Mouse (Mus musculus): Measurements from ENCODE around the gene Man1c1. TPM values are rescaled to one million over a fixed set of nuclear protein-coding genes. Genes with fewer than 3 reads are reported as not detected.

Gene Man1c1
- total and polyA plus RNA-seq, 2 experiments from 2014 or later, result 3.8 to 14.8 TPM

DNA sequence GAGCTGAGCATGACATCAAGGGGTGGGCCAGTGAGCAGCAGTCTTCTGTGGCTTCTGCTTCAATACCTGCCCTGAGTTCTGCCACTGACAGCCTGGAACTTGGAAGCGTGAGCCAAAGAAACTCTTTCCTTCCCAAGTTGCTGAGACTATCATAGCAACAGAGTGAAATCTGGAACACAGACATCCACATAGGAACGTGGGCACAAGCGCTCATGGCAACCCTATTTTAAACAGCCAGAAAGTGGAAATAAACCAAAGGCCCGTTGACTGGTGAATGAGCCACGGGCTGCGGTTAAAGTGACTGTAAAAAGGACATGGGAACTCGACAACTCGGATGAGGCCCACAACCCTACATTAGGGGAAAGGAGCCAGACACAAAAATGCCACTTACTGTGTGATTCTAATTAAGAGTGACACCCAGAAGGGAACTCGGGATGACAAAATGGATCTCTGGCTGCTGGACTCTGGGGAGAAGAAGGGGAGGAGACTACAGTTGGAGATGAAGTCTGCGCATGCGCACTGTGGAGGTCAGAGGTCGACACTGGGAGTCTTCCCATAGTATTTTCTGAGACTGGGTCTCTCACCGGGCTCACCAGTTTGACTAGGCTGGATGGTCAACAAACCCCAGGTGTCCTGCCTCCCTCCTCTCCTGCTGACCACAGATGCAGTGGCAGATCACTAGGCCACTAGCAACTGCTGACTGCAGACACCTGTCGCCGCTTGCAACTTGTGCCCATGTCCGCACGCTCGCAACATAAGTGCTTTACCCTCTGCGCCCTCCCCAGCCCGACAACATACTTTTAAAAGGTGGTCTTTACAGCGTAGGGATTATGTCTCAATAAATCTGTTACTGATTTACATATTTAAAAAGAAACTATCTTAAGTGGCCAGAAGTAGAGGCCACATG lies 58.8 kb downstream of the Man1c1 start:
- Histone ChIP-seq H3K4me1 (ENCODE audit: control insufficient read depth, insufficient read depth) (no peaks in the 10 kb centered on the region), H3K36me3 (replicated peaks; ENCODE audit: control insufficient read depth, insufficient read depth, low read length) (no peaks in the 10 kb centered on the region), H3K27me3 (ENCODE audit: control insufficient read depth, insufficient read depth, low read length) (no peaks in the 10 kb centered on the region), H3K27ac (ENCODE audit: low read depth) (no peak overlapping the region), H3K9me3 (replicated peaks; ENCODE audit: control insufficient read depth, low read length) (no peaks in the 10 kb centered on the region), H3K9ac (replicated peaks; ENCODE audit: low read depth, low read length) (no peak overlapping the region), H3K4me2 (ENCODE audit: low read depth, low read length) (no peak overlapping the region), H3K4me3 (ENCODE audit: low read depth, low read length) (no peak overlapping the region)
- 90% methylated on average over 21 of the region's 21 CpGs for WGBS
- no peak for TF ChIP-seq EP300 (IDR thresholded peaks at IDR 0.05; ENCODE audit: low read depth)
- DNase-seq (ENCODE audit: low spot score) (no peak), ATAC-seq (ENCODE audit: insufficient read depth, low read depth) (no peak)

- ATAC-seq (ENCODE audit: insufficient read depth, low read depth) (no peak), DNase-seq (ENCODE audit: low spot score) (no peak)
- TF ChIP-seq CTCF (IDR thresholded peaks at IDR 0.05; ENCODE audit: low read depth) (no peak), EP300 (IDR thresholded peaks at IDR 0.05; ENCODE audit: low read depth) (no peak)
- no peak overlapping the region for H3K4me3 ChIP-seq (ENCODE audit: low read depth, low read length)
- H3K27ac ChIP-seq (ENCODE audit: low read depth), result no peak overlapping the region
- no peaks in the 10 kb centered on the region for H3K36me3 ChIP-seq (replicated peaks; ENCODE audit: control insufficient read depth, insufficient read depth, low read length)
- H3K9me3 ChIP-seq (replicated peaks; ENCODE audit: control insufficient read depth, low read length), result no peaks in the 10 kb centered on the region
- H3K27me3 ChIP-seq (ENCODE audit: control insufficient read depth, insufficient read depth, low read length), result no peaks in the 10 kb centered on the region
- H3K9ac ChIP-seq (replicated peaks; ENCODE audit: low read depth, low read length), result no peak overlapping the region
- H3K4me2 ChIP-seq (ENCODE audit: low read depth, low read length), result no peak overlapping the region
- H3K4me1 ChIP-seq (ENCODE audit: control insufficient read depth, insufficient read depth), result no peaks in the 10 kb centered on the region
- 88% methylated on average over 6 of the region's 6 CpGs for WGBS
These were observed 59.7 kb downstream of the Man1c1 start for GRCm38 (mm10) chr4:134644410-134644809.

DNA sequence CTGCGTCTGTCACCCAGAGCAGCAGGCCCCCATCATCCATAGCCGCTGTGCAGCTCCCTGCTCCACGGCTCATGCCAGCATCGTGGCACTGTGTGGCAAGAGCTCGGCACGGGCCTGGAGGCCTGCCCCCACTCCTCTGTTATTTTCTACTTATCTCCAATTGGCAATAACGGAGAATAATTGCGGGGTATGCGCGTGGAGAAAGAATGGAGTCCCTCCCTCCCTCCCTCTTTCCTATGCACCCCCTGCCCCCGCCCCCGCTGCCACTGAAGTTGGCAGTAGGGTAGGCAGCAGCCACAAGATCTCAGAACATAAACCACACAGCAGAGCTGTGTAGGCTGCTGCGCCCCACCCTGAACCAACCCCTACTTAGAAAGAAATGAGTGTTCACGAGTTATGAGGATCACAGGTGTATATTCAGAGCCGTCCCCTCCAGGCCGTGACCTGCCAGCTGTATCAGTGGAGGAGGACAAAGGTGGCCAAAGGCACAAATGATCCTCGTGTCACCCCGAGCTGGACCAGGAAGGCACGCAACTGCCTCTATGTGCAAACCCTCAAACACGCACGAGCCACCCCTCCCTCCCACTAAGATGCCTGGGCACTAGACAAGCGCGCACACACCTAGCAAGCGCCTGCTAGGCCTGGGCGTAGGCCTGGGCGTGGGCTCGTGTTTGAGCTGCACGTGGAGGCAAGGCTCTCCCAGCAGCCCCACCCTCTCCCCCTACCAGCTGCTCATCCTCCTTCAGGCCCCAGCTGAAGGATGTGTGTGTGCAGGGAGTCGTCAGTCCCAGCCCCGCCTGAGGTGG lies 62.2 kb downstream of the Man1c1 start:
- 79% methylated on average over 30 of the region's 30 CpGs for WGBS
- no peak overlapping the region for H3K9ac ChIP-seq (replicated peaks; ENCODE audit: low read depth, low read length)
- no peaks in the 10 kb centered on the region for H3K36me3 ChIP-seq (replicated peaks; ENCODE audit: control insufficient read depth, insufficient read depth, low read length)
- no peak overlapping the region for H3K4me3 ChIP-seq (ENCODE audit: low read depth, low read length)
- no peak for ATAC-seq (ENCODE audit: insufficient read depth, low read depth)
- H3K4me1 ChIP-seq (ENCODE audit: control insufficient read depth, insufficient read depth), result no peaks in the 10 kb centered on the region
- H3K27me3 ChIP-seq (ENCODE audit: control insufficient read depth, insufficient read depth, low read length), result no peaks in the 10 kb centered on the region
- no peak overlapping the region for H3K4me2 ChIP-seq (ENCODE audit: low read depth, low read length)
- no peaks in the 10 kb centered on the region for H3K9me3 ChIP-seq (replicated peaks; ENCODE audit: control insufficient read depth, low read length)
- no peak for DNase-seq (ENCODE audit: low spot score)
- no peak for TF ChIP-seq CTCF (IDR thresholded peaks at IDR 0.05; ENCODE audit: low read depth)
- no peak overlapping the region for H3K27ac ChIP-seq (ENCODE audit: low read depth)

DNA sequence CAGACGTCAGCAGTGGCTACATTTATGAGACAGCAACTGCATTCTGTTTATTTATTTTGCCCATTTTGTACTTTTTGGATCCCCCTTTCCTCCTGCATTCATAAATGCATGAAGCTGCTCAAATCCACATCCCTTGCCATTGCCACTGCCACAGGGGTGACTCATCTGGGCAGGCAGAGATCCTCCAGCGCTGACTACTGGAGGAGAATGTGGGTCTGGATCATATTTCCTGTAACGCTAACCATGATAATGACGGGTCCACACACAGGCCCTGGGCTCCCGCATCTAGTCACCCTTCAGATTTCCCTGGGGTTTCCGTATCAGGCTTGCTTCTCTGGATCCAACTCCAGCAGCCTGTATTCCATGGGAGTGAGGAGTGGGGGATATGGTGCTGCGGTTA lies 64.8 kb downstream of the Man1c1 start:
- Histone ChIP-seq H3K36me3 (replicated peaks; ENCODE audit: control insufficient read depth, insufficient read depth, low read length) (no peaks in the 10 kb centered on the region), H3K4me3 (ENCODE audit: low read depth, low read length) (no peak overlapping the region), H3K27me3 (ENCODE audit: control insufficient read depth, insufficient read depth, low read length) (no peaks in the 10 kb centered on the region), H3K4me1 (ENCODE audit: control insufficient read depth, insufficient read depth) (no peaks in the 10 kb centered on the region), H3K9me3 (replicated peaks; ENCODE audit: control insufficient read depth, low read length) (no peaks in the 10 kb centered on the region), H3K9ac (replicated peaks; ENCODE audit: low read depth, low read length) (no peak overlapping the region), H3K4me2 (ENCODE audit: low read depth, low read length) (no peak overlapping the region), H3K27ac (ENCODE audit: low read depth) (no peak overlapping the region)
- 61% methylated on average over 7 of the region's 7 CpGs for WGBS
- TF ChIP-seq CTCF (IDR thresholded peaks at IDR 0.05; ENCODE audit: low read depth), result no peak
- ATAC-seq (ENCODE audit: insufficient read depth, low read depth) (no peak), DNase-seq (ENCODE audit: low spot score) (no peak)

DNA sequence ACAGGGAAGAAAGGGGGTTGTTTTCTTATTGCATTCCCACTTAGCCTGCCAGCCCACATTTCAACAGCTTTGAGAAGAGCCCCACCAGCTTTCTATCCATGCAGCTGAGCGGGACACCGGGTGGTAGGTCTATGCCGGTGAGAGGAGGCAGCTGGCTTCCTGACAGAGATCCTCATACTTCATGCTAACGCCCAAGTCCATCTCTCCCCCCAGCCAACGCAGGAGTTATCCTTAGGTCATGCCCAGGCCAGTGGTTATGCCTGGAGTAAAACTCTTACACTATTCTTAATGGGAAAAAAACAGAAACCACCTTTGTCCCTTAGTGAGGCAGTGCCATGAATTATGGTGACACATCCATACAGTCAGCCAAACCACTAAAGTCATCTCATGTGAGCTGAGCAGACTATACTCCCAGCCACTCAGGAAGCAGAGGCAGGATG lies 66.0 kb downstream of the Man1c1 start:
- H3K9me3 ChIP-seq (replicated peaks; ENCODE audit: control insufficient read depth, low read length), result no peaks in the 10 kb centered on the region
- H3K4me3 ChIP-seq (ENCODE audit: low read depth, low read length), result no peak overlapping the region
- ATAC-seq (ENCODE audit: insufficient read depth, low read depth), result no peak
- no peak overlapping the region for H3K4me2 ChIP-seq (ENCODE audit: low read depth, low read length)
- peak; percentile 28 for DNase-seq (ENCODE audit: low spot score)
- H3K27me3 ChIP-seq (ENCODE audit: control insufficient read depth, insufficient read depth, low read length), result no peaks in the 10 kb centered on the region
- no peak overlapping the region for H3K27ac ChIP-seq (ENCODE audit: low read depth)
- H3K36me3 ChIP-seq (replicated peaks; ENCODE audit: control insufficient read depth, insufficient read depth, low read length), result no peaks in the 10 kb centered on the region
- WGBS, result 35% methylated on average over 5 of the region's 5 CpGs
- peaks cover 5% of the 10 kb centered on the region; the same call in 1 of the 2 replicates for H3K4me1 ChIP-seq (ENCODE audit: control insufficient read depth, insufficient read depth)
- H3K9ac ChIP-seq (replicated peaks; ENCODE audit: low read depth, low read length), result no peak overlapping the region
- no peak for TF ChIP-seq CTCF (IDR thresholded peaks at IDR 0.05; ENCODE audit: low read depth)
- no peak for TF ChIP-seq EP300 (IDR thresholded peaks at IDR 0.05; ENCODE audit: low read depth)
